Mouse (Mus musculus): Measurements from ENCODE around the gene Prss2. TPM values are rescaled to one million over a fixed set of nuclear protein-coding genes. Genes with fewer than 3 reads are reported as not detected.
"Not testable (repeated sequence)": the region's sequence is repeated elsewhere in the genome, so short reads cannot be mapped to it uniquely, and the experiment has no call there.

Gene Prss2
- polyA plus RNA-seq, 1 experiment from 2014 or later, result 14.1 TPM

DNA sequence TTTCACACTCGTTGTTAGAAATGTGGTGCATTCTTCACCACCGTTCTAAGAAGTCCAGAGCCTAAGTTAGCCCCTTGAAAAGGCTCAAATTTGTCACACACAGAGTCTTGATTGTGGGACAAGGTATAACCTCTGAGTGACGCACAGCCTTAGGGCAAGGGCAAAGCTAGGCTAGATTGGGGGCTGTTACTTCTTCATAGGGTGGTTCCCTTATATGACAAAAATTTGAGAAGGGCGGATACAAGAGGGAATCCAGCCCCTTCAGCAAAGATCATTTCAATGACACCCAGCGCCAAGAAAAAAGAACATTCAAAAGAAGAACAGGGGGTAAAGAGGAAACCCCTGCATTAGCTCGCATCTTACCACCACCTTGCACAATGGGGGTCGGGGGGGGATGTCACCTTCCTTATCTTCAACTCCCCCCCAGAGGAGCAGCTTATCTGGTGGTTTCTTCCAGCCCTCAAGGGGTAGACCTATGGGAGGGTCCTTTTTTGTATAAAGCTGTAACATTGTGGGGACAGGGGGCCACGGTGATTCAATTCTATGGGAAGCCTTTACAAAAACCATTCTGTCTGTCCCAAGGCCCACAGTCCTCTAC lies 11.2 kb downstream of the Prss2 start:
- H3K9me3 ChIP-seq (ENCODE audit: control insufficient read depth, low read length), result no peaks in the 10 kb centered on the region
- 84% methylated on average over 8 of the region's 8 CpGs for WGBS
- no peak overlapping the region for H3K4me2 ChIP-seq (ENCODE audit: low read length)
- no peaks in the 10 kb centered on the region for H3K36me3 ChIP-seq (ENCODE audit: control insufficient read depth, insufficient read depth, low read length)
- H3K4me3 ChIP-seq (ENCODE audit: low read depth, low read length), result no peak overlapping the region
- H3K27me3 ChIP-seq (replicated peaks; ENCODE audit: control insufficient read depth, insufficient read depth, low read length), result no peaks in the 10 kb centered on the region
- H3K4me1 ChIP-seq (replicated peaks; ENCODE audit: control insufficient read depth, insufficient read depth, low read length), result no peaks in the 10 kb centered on the region
- no peak overlapping the region for H3K9ac ChIP-seq (ENCODE audit: low read length)
- ATAC-seq (replicated peaks; ENCODE audit: low FRiP score, low TSS enrichment, low read depth) (no peak), DNase-seq (ENCODE audit: low spot score) (no peak)
- no peak overlapping the region for H3K27ac ChIP-seq (ENCODE audit: low read depth)

DNA sequence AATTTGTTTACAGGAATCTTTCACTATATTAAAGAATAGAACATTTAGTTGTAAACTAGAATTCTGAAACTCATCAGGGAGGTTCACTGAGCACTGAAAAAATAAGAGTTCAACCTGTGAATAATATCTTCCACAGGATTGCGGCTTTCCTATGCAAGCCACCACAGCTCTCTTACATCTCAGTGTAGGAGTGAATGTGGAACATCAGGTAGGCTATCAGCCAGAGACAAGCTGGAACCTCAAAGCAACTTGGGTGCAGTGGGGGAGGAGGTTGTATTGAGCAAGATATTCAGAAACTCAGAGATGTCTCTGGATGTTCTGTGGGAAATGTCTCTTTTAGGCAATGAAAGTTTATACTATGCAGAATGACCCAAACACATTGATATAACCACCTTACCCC lies 15.8 kb downstream of the Prss2 start:
- 89% methylated on average over 1 of the region's 1 CpGs for WGBS
- no peak overlapping the region for H3K4me2 ChIP-seq (ENCODE audit: low read length)
- DNase-seq (ENCODE audit: low spot score) (no peak), ATAC-seq (replicated peaks; ENCODE audit: low FRiP score, low TSS enrichment, low read depth) (no peak)
- no peaks in the 10 kb centered on the region for H3K4me1 ChIP-seq (replicated peaks; ENCODE audit: control insufficient read depth, insufficient read depth, low read length)
- no peak overlapping the region for H3K27ac ChIP-seq (ENCODE audit: low read depth)
- no peaks in the 10 kb centered on the region for H3K27me3 ChIP-seq (replicated peaks; ENCODE audit: control insufficient read depth, insufficient read depth, low read length)
- no peaks in the 10 kb centered on the region for H3K36me3 ChIP-seq (ENCODE audit: control insufficient read depth, insufficient read depth, low read length)
- no peaks in the 10 kb centered on the region for H3K9me3 ChIP-seq (ENCODE audit: control insufficient read depth, low read length)
- no peak overlapping the region for H3K9ac ChIP-seq (ENCODE audit: low read length)
- no peak overlapping the region for H3K4me3 ChIP-seq (ENCODE audit: low read depth, low read length)

- not testable (repeated sequence) for H3K9ac ChIP-seq (ENCODE audit: low read length); H3K36me3 ChIP-seq (ENCODE audit: control insufficient read depth, insufficient read depth, low read length); H3K4me3 ChIP-seq (ENCODE audit: low read depth, low read length); H3K4me2 ChIP-seq (ENCODE audit: low read length); DNase-seq (ENCODE audit: low spot score); H3K27ac ChIP-seq (ENCODE audit: low read depth); H3K27me3 ChIP-seq (replicated peaks; ENCODE audit: control insufficient read depth, insufficient read depth, low read length); ATAC-seq (replicated peaks; ENCODE audit: low FRiP score, low TSS enrichment, low read depth); H3K4me1 ChIP-seq (replicated peaks; ENCODE audit: control insufficient read depth, insufficient read depth, low read length); H3K9me3 ChIP-seq (ENCODE audit: control insufficient read depth, low read length)
- 89% methylated on average over 5 of the region's 8 CpGs for WGBS
Observed at GRCm38 (mm10) chr6:41538296-41538695, 16.7 kb downstream of the Prss2 start.

DNA sequence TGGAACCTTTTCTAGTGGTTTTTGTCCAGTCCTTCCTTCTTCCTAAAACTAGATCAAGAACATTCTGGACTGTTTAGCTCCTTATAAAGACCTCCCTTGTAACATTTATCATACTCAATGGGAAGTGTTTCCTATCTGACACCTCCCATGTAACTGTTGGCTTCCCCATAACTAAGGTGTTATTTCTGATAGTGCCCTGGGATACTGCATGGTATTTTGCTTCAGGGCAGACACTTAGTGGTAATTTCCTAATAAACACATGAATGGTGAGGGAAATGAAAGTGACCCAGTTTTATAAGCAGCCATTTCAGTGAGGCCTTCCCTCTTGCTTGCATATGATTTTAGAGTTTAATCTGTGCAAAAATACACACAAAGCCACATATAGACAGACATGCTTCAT lies 19.2 kb downstream of the Prss2 start:
- no peaks in the 10 kb centered on the region for H3K9me3 ChIP-seq (ENCODE audit: control insufficient read depth, low read length)
- ATAC-seq (replicated peaks; ENCODE audit: low FRiP score, low TSS enrichment, low read depth), result no peak

DNA sequence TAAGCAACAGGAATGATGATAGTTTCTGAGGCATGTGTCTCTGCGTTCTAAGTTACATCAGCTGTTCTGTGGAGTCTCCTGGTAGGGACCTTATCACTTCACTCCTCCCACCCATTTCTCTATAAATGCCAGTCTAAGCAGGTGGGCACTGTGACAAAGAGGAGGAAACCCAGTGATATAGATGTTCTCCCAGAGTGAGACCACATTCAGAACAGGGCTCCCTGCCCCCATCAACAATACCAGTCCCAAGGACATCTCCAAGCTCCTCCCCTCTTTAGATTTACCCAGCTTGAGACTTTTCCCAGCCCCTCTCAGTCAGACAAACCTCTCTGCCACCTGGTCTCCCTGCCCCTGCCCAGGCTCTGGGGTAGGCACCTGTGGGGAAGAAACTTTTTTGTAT lies 20.2 kb downstream of the Prss2 start:
- no peak for ATAC-seq (replicated peaks; ENCODE audit: low FRiP score, low TSS enrichment, low read depth)
- Histone ChIP-seq H3K4me3 (ENCODE audit: low read depth, low read length) (no peak overlapping the region), H3K4me2 (ENCODE audit: low read length) (no peak overlapping the region), H3K9ac (ENCODE audit: low read length) (no peak overlapping the region), H3K27ac (ENCODE audit: low read depth) (no peak overlapping the region), H3K4me1 (replicated peaks; ENCODE audit: control insufficient read depth, insufficient read depth, low read length) (no peaks in the 10 kb centered on the region), H3K27me3 (replicated peaks; ENCODE audit: control insufficient read depth, insufficient read depth, low read length) (peaks cover 12% of the 10 kb centered on the region), H3K36me3 (ENCODE audit: control insufficient read depth, insufficient read depth, low read length) (no peaks in the 10 kb centered on the region), H3K9me3 (ENCODE audit: control insufficient read depth, low read length) (no peaks in the 10 kb centered on the region)
- DNase-seq (ENCODE audit: low spot score), result no peak
- WGBS, result 69% methylated on average over 1 of the region's 1 CpGs

More for the DNA sequence above, 19.2 kb downstream of the Prss2 start:
- Histone ChIP-seq H3K9ac (ENCODE audit: low read length) (no peak overlapping the region), H3K27ac (ENCODE audit: low read depth) (no peak overlapping the region), H3K4me3 (ENCODE audit: low read depth, low read length) (no peak overlapping the region), H3K4me2 (ENCODE audit: low read length) (no peak overlapping the region), H3K36me3 (ENCODE audit: control insufficient read depth, insufficient read depth, low read length) (no peaks in the 10 kb centered on the region), H3K4me1 (replicated peaks; ENCODE audit: control insufficient read depth, insufficient read depth, low read length) (no peaks in the 10 kb centered on the region), H3K27me3 (replicated peaks; ENCODE audit: control insufficient read depth, insufficient read depth, low read length) (peaks cover 12% of the 10 kb centered on the region)
- DNase-seq (ENCODE audit: low spot score), result no peak

DNA sequence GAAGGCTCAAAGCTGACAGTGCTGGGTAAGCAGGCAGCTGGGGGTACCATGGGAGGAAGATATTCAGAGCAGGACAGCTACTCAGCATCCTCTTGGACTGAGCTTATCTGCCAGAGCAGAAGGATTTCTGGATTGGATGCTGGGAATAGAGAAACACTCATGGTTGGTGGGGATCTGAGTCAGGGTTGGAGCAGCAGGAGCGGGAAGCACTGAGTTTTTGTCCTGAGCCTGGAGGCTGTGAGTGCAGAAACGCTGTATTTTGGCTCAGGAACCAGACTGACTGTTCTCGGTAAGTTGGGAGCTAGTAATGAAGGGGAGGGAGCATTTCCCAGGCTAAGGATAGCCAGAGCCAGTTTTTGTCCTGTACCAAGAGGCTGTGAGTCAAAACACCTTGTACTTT lies 21.4 kb downstream of the Prss2 start:
- Histone ChIP-seq H3K27me3 (replicated peaks; ENCODE audit: control insufficient read depth, insufficient read depth, low read length) (peaks cover 12% of the 10 kb centered on the region), H3K4me2 (ENCODE audit: low read length) (peak overlapping the region; percentile 46; the same call in 1 of the 2 replicates), H3K36me3 (ENCODE audit: control insufficient read depth, insufficient read depth, low read length) (no peaks in the 10 kb centered on the region), H3K9me3 (ENCODE audit: control insufficient read depth, low read length) (no peaks in the 10 kb centered on the region), H3K4me3 (ENCODE audit: low read depth, low read length) (no peak overlapping the region), H3K4me1 (replicated peaks; ENCODE audit: control insufficient read depth, insufficient read depth, low read length) (no peaks in the 10 kb centered on the region), H3K27ac (ENCODE audit: low read depth) (no peak overlapping the region), H3K9ac (ENCODE audit: low read length) (no peak overlapping the region)
- whole genome bisulfite sequencing, result 28% methylated on average over 3 of the region's 3 CpGs
- ATAC-seq (replicated peaks; ENCODE audit: low FRiP score, low TSS enrichment, low read depth) (no peak), DNase-seq (ENCODE audit: low spot score) (no peak)

GRCm38 (mm10) chr6:41543411-41544050 lies 21.9 kb downstream of the Prss2 start:
- DNase-seq (ENCODE audit: low spot score), result no peak

GRCm38 (mm10) chr6:41544381-41544924 lies 22.9 kb downstream of the Prss2 start:
- Histone ChIP-seq H3K9me3 (ENCODE audit: control insufficient read depth, low read length) (no peaks in the 10 kb centered on the region), H3K27ac (ENCODE audit: low read depth) (no peak overlapping the region), H3K4me3 (ENCODE audit: low read depth, low read length) (no peak overlapping the region), H3K27me3 (replicated peaks; ENCODE audit: control insufficient read depth, insufficient read depth, low read length) (peaks cover 12% of the 10 kb centered on the region), H3K36me3 (ENCODE audit: control insufficient read depth, insufficient read depth, low read length) (no peaks in the 10 kb centered on the region), H3K9ac (ENCODE audit: low read length) (no peak overlapping the region), H3K4me1 (replicated peaks; ENCODE audit: control insufficient read depth, insufficient read depth, low read length) (no peaks in the 10 kb centered on the region), H3K4me2 (ENCODE audit: low read length) (no peak overlapping the region)
- DNase-seq (ENCODE audit: low spot score) (no peak), ATAC-seq (replicated peaks; ENCODE audit: low FRiP score, low TSS enrichment, low read depth) (no peak)
- 84% methylated on average over 5 of the region's 5 CpGs for WGBS

More at GRCm38 (mm10) chr6:41543411-41544050, 21.9 kb downstream of the Prss2 start:
- no peaks in the 10 kb centered on the region for H3K4me1 ChIP-seq (replicated peaks; ENCODE audit: control insufficient read depth, insufficient read depth, low read length)
- H3K9ac ChIP-seq (ENCODE audit: low read length), result no peak overlapping the region
- peaks cover 12% of the 10 kb centered on the region for H3K27me3 ChIP-seq (replicated peaks; ENCODE audit: control insufficient read depth, insufficient read depth, low read length)
- no peak for ATAC-seq (replicated peaks; ENCODE audit: low FRiP score, low TSS enrichment, low read depth)
- H3K4me3 ChIP-seq (ENCODE audit: low read depth, low read length), result peak overlapping the region; percentile 16
- peak overlapping the region; percentile 46 for H3K4me2 ChIP-seq (ENCODE audit: low read length)
- 7% methylated on average over 28 of the region's 28 CpGs for WGBS
- H3K27ac ChIP-seq (ENCODE audit: low read depth), result no peak overlapping the region
- H3K36me3 ChIP-seq (ENCODE audit: control insufficient read depth, insufficient read depth, low read length), result no peaks in the 10 kb centered on the region
- no peaks in the 10 kb centered on the region for H3K9me3 ChIP-seq (ENCODE audit: control insufficient read depth, low read length)

- Histone ChIP-seq H3K9ac (ENCODE audit: low read length) (no peak overlapping the region), H3K27ac (ENCODE audit: low read depth) (no peak overlapping the region), H3K27me3 (replicated peaks; ENCODE audit: control insufficient read depth, insufficient read depth, low read length) (peaks cover 12% of the 10 kb centered on the region), H3K36me3 (ENCODE audit: control insufficient read depth, insufficient read depth, low read length) (no peaks in the 10 kb centered on the region), H3K4me1 (replicated peaks; ENCODE audit: control insufficient read depth, insufficient read depth, low read length) (no peaks in the 10 kb centered on the region), H3K9me3 (ENCODE audit: control insufficient read depth, low read length) (no peaks in the 10 kb centered on the region), H3K4me2 (ENCODE audit: low read length) (no peak overlapping the region), H3K4me3 (ENCODE audit: low read depth, low read length) (no peak overlapping the region)
- DNase-seq (ENCODE audit: low spot score) (no peak), ATAC-seq (replicated peaks; ENCODE audit: low FRiP score, low TSS enrichment, low read depth) (no peak)
- 81% methylated on average over 4 of the region's 4 CpGs for WGBS
Observed at GRCm38 (mm10) chr6:41545266-41545665, 23.7 kb downstream of the Prss2 start.
